Mouse (Mus musculus) gastrocnemius, postnatal 4 days (tissue): ENCODE measurements around the gene Cers2. TPM values are rescaled to one million over a fixed set of nuclear protein-coding genes. Genes with fewer than 3 reads are reported as not detected.
A peak's percentile ranks its signal among the peaks of the same experiment; 100 is the strongest.
"Not testable (repeated sequence)": the region's sequence is repeated elsewhere in the genome, so short reads cannot be mapped to it uniquely, and the experiment has no call there.

Experiments used
- DNase-seq, 2 experiments: peaks; one replicate each; pipeline ENCODE4 v3.0.0; 2021 to 2022; ENCODE audit warnings: low spot score in 2 of 2, mixed read lengths in 2 of 2
- total RNA-seq, 2 experiments: library from RNA; stranded (reverse); gene quantifications; 2 replicates each; pipeline ENCODE4 v1.2.3; 2021

Cers2 gene
- total RNA-seq, 2 experiments from 2014 or later = 56.0 to 61.5 TPM

- peak in 1 of 2 experiments; percentile 41 for DNase-seq
Measured at GRCm38 (mm10) chr3:95317414-95318080, 3.0 kb downstream of the Cers2 start.

GRCm38 (mm10) chr3:95318548-95318947, 4.0 kb downstream of the Cers2 start:
- DNase-seq = no peak

GRCm38 (mm10) chr3:95319110-95319509, 4.5 kb downstream of the Cers2 start:
- DNase-seq = no peak

- DNase-seq = no peak
Measured at GRCm38 (mm10) chr3:95319701-95320625, 5.4 kb downstream of the Cers2 start.

GRCm38 (mm10) chr3:95323429-95323828, 8.8 kb downstream of the Cers2 start:
- no peak for DNase-seq

GRCm38 (mm10) chr3:95324454-95325144, 10.0 kb downstream of the Cers2 start:
- DNase-seq = no peak

GRCm38 (mm10) chr3:95328803-95329404, 14.3 kb downstream of the Cers2 start:
- no peak for DNase-seq

- DNase-seq = no peak
Measured at GRCm38 (mm10) chr3:95331528-95331927, 16.9 kb downstream of the Cers2 start.

- no peak for DNase-seq
Measured at GRCm38 (mm10) chr3:95337345-95337744, 22.8 kb downstream of the Cers2 start.

- no peak for DNase-seq
Measured at GRCm38 (mm10) chr3:95338251-95338650, 23.7 kb downstream of the Cers2 start.

GRCm38 (mm10) chr3:95343356-95344000, 28.9 kb downstream of the Cers2 start:
- not testable (repeated sequence) for DNase-seq

- no peak for DNase-seq
Measured at GRCm38 (mm10) chr3:95346454-95346853, 31.9 kb downstream of the Cers2 start.

- DNase-seq = not testable (repeated sequence)
Measured at GRCm38 (mm10) chr3:95348343-95348742, 33.8 kb downstream of the Cers2 start.

- no peak for DNase-seq
Measured at GRCm38 (mm10) chr3:95349491-95349890, 34.9 kb downstream of the Cers2 start.

- not testable (repeated sequence) for DNase-seq
Measured at GRCm38 (mm10) chr3:95355911-95356544, 41.4 kb downstream of the Cers2 start.

- peak; percentile 94 to 97 for DNase-seq
Measured at GRCm38 (mm10) chr3:95356701-95357449, 42.3 kb downstream of the Cers2 start, which contains the start of gene Setdb1. TSS of gene Setdb1 (minus strand) at chr3:95357202.

GRCm38 (mm10) chr3:95357746-95358145, 43.2 kb downstream of the Cers2 start:
- no peak for DNase-seq

GRCm38 (mm10) chr3:95360276-95360675, 45.7 kb downstream of the Cers2 start:
- not testable (repeated sequence) for DNase-seq

GRCm38 (mm10) chr3:95370101-95370500, 55.5 kb downstream of the Cers2 start:
- no peak for DNase-seq
